Mouse (Mus musculus) heart, adult 2 months (tissue): ENCODE measurements around the gene Zgrf1. TPM values are rescaled to one million over a fixed set of nuclear protein-coding genes. Genes with fewer than 3 reads are reported as not detected.

Source experiments
- DNase-seq, 2 experiments: peaks; one replicate each; pipeline ENCODE4 v3.0.0; 2021
- H3K27ac ChIP-seq: fragments of 200-600 bp; 2 replicates; pipeline ENCODE4 v1.8.1; 2022
- H3K27me3 ChIP-seq: fragments of 200-500 bp; 2 replicates; pipeline ENCODE4 v1.6.1; 2012; ENCODE audit warnings: mild to moderate bottlenecking, low read length, inconsistent platforms, mixed read lengths; ENCODE audit not compliant: control insufficient read depth, insufficient read depth
- H3K36me3 ChIP-seq: fragments of 200-500 bp; 2 replicates; pipeline ENCODE4 v1.6.1; 2012; ENCODE audit warnings: low read length, inconsistent platforms; ENCODE audit not compliant: control insufficient read depth, insufficient read depth
- H3K4me1 ChIP-seq: fragments of 200-500 bp; 2 replicates; pipeline ENCODE4 v1.6.1; 2011; ENCODE audit warnings: low read length; ENCODE audit not compliant: control insufficient read depth, insufficient read depth
- H3K4me3 ChIP-seq: fragments of 200-600 bp; 2 replicates; pipeline ENCODE4 v1.8.1; 2022
- H3K79me2 ChIP-seq: fragments of 200-500 bp; replicated peaks from 2 replicates; pipeline ENCODE4 v1.6.1; 2012; ENCODE audit warnings: mild to moderate bottlenecking, inconsistent platforms, low read length, moderate library complexity, mixed read lengths; ENCODE audit not compliant: control insufficient read depth, insufficient read depth
- H3K9ac ChIP-seq: fragments of 200-500 bp; 2 replicates; pipeline ENCODE4 v1.6.1; 2012; ENCODE audit warnings: low read depth, mild to moderate bottlenecking, control low read depth, inconsistent platforms, low read length, mixed read lengths
- CTCF ChIP-seq: fragments of 200-600 bp; IDR thresholded peaks from 2 replicates; pipeline ENCODE4 v1.8.1; 2022; ENCODE audit warnings: antibody characterized with exemption, mild to moderate bottlenecking, moderate library complexity
- EP300 ChIP-seq: fragments of 200-500 bp; IDR thresholded peaks from 2 replicates; pipeline ENCODE4 v1.6.1; 2011; ENCODE audit warnings: low read depth, low read length, control low read depth; ENCODE audit not compliant: insufficient read depth
- POLR2A ChIP-seq: fragments of 200-500 bp; IDR thresholded peaks from 2 replicates; pipeline ENCODE4 v1.6.1; 2011; ENCODE audit warnings: mild to moderate bottlenecking, low read depth, low read length, control low read depth; ENCODE audit not compliant: insufficient read depth
- WGBS: fragments of 180-500 bp; shearing (Covaris S2); methylation state at CpG from one replicate; pipeline ENCODE4 v1.1.7; 2018; 5-methylcytosine and 5-hydroxymethylcytosine counted together
- intact Hi-C: fragments of 180-260 bp; cut with DNase I; formaldehyde crosslinking; loops from one replicate; pipeline ENCODE4 v1.15.1; 2025
- long read RNA-seq: library from polyadenylated mRNA; stranded (forward); transcript quantifications from one replicate; pipeline ENCODE4 v2.0.0, GENCODE M21; 2021
- polyA plus RNA-seq: library from polyadenylated mRNA; depleted of rRNA; stranded (reverse); fragments of >200 nt; gene quantifications from 2 replicates; pipeline ENCODE4 v1.2.3, GENCODE M21; 2012; rRNA removed
- total RNA-seq, 2 experiments: library from RNA; stranded (reverse); gene quantifications; 2 replicates each; pipeline ENCODE4 v1.2.3; 2021

Gene Zgrf1
- total RNA-seq (under 1 TPM; 0.47 to 0.66 TPM), polyA plus RNA-seq (0.27 and 0.59 TPM in 2 replicates)
- long read RNA-seq, result 0 reads

GRCm38 (mm10) chr3:127552973-127553719 is at the start of gene Zgrf1, which contains the start of gene Larp7:
TSS of gene Zgrf1 (plus strand) at chr3:127553489.
TSS of gene Larp7 (minus strand) at chr3:127553349.
- H3K27ac ChIP-seq, result peak within 1 kb of the TSS; percentile 95
- intact Hi-C loops, result loop anchor here (5.0 to 10.0 kb wide), 4 partner anchors 231 to 358 kb away; partner anchors contain the start of genes Ap1ar and Fam241a
- TF ChIP-seq POLR2A (peak; percentile 50; the same call in 1 of the 2 replicates), CTCF (0 out of 2 replicates have a peak, but pooled peaks have one; percentile 10), EP300 (no peak)
- DNase-seq, result peak; percentile 96 to 99
- WGBS, result under 1% methylated on average over 73 of the region's 73 CpGs
- no peaks in the 10 kb centered on the region for H3K27me3 ChIP-seq
- H3K4me3 ChIP-seq, result peak within 1 kb of the TSS; percentile 91
- H3K9ac ChIP-seq, result peak within 1 kb of the TSS; percentile 73
- H3K79me2 ChIP-seq, result no peaks in the 10 kb centered on the region; the same call in 1 of the 2 replicates
- no peaks in the 10 kb centered on the region for H3K36me3 ChIP-seq
- H3K4me1 ChIP-seq, result peaks cover 1% of the 10 kb centered on the region; the same call in 1 of the 2 replicates

GRCm38 (mm10) chr3:127507878-127508783 is 45.2 kb upstream of the Zgrf1 start:
- Histone ChIP-seq H3K27me3 (no peaks in the 10 kb centered on the region), H3K4me1 (no peaks in the 10 kb centered on the region), H3K79me2 (no peaks in the 10 kb centered on the region), H3K9ac (no peak overlapping the region), H3K27ac (no peak overlapping the region), H3K36me3 (no peaks in the 10 kb centered on the region), H3K4me3 (no peak overlapping the region)
- intact Hi-C loops, result no loop called here
- 69% methylated on average over 15 of the region's 15 CpGs for WGBS
- no peak for DNase-seq
- no peak for TF ChIP-seq EP300
- no peak for TF ChIP-seq CTCF
- TF ChIP-seq POLR2A, result no peak

DNA sequence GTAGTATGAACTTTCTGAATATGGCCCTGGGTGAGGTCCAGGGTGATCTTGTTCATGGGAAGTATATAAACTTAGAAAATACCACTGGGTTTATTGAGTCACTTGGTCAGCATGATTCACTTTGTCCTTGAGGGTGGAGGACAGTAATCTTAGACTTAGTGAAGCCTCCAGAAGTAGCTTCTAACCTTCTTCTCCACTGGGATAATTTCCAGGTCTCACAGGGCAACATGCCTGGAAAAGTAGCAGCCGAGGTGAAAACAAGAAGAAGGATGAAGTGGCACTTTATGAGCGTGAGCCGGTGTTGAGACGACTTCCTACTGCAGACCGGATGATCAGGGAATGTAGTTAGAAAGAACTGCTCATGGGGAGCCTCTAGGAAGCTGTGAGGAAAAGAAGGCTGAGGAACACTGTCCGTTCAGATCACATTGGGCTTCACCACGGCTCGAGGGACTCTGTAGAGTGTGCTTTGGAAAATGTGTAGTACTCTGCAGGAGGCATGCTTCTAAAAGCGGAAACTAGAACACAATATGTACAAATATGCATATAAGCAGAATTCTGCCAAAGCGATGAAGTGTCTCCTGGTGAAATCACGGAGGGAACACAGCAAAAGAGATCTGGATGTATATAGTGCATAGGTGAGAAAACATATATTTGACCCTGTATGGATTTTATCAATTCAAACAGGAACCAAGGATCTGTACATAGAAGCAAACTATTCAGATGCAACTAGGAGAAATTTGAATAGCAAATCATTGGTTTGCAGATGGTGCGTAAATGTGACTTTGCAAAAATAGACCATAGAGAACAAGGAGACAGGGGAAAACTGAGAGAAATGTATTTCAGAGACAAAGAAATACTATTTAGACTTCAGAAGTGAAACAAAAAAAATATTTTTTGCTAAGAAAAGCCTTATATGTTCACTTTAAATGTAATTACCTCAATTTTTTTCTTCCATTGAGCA is 41.2 kb upstream of the Zgrf1 start:
- TF ChIP-seq POLR2A, result no peak
- no peak for TF ChIP-seq EP300
- no peak for TF ChIP-seq CTCF
- H3K4me3 ChIP-seq, result no peak overlapping the region
- no peak for DNase-seq

GRCm38 (mm10) chr3:127512794-127513335 is 40.4 kb upstream of the Zgrf1 start:
- no peak overlapping the region for H3K9ac ChIP-seq
- DNase-seq, result no peak
- no peaks in the 10 kb centered on the region for H3K4me1 ChIP-seq
- no peak overlapping the region for H3K4me3 ChIP-seq
- no peak overlapping the region for H3K27ac ChIP-seq
- no peaks in the 10 kb centered on the region for H3K36me3 ChIP-seq
- intact Hi-C loops, result no loop called here
- no peaks in the 10 kb centered on the region for H3K27me3 ChIP-seq
- no peaks in the 10 kb centered on the region for H3K79me2 ChIP-seq
- TF ChIP-seq EP300 (no peak), POLR2A (no peak), CTCF (no peak)
- 74% methylated on average over 15 of the region's 15 CpGs for WGBS

More for the DNA sequence above, 41.2 kb upstream of the Zgrf1 start:
- Histone ChIP-seq H3K36me3 (no peaks in the 10 kb centered on the region), H3K27ac (no peak overlapping the region), H3K4me1 (no peaks in the 10 kb centered on the region), H3K9ac (no peak overlapping the region), H3K79me2 (no peaks in the 10 kb centered on the region), H3K27me3 (no peaks in the 10 kb centered on the region)
- WGBS, result 57% methylated on average over 12 of the region's 12 CpGs
- intact Hi-C loops, result no loop called here

DNA sequence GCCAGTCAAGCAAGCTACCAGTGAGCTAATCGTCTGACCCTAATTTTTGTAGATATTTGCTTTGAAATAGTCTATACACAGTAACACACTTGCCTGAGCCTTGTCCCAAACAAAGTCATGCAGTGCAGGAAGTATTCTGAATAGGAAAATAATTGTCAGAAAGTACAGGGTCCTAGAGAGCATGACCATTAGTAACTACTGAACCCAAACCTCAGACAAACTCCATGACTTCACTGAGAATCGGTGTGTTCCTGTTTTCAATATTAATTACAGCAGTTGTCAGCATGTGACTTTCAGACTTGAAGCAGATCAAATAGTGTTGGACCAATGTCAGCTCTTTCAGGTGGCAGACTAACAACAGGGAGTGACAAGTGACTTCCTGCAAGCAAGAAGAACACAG is 39.6 kb upstream of the Zgrf1 start:
- DNase-seq, result no peak
- H3K27ac ChIP-seq, result no peak overlapping the region
- WGBS, result 68% methylated on average over 2 of the region's 2 CpGs
- H3K4me3 ChIP-seq, result no peak overlapping the region
- no peaks in the 10 kb centered on the region for H3K4me1 ChIP-seq
- no peaks in the 10 kb centered on the region for H3K79me2 ChIP-seq
- intact Hi-C loops, result no loop called here
- H3K27me3 ChIP-seq, result no peaks in the 10 kb centered on the region
- no peak for TF ChIP-seq POLR2A
- TF ChIP-seq EP300, result no peak
- TF ChIP-seq CTCF, result no peak
- no peaks in the 10 kb centered on the region for H3K36me3 ChIP-seq
- H3K9ac ChIP-seq, result no peak overlapping the region
